1 mouse cellular context compared by ENCODE assay signal in the genomic region with DNA sequence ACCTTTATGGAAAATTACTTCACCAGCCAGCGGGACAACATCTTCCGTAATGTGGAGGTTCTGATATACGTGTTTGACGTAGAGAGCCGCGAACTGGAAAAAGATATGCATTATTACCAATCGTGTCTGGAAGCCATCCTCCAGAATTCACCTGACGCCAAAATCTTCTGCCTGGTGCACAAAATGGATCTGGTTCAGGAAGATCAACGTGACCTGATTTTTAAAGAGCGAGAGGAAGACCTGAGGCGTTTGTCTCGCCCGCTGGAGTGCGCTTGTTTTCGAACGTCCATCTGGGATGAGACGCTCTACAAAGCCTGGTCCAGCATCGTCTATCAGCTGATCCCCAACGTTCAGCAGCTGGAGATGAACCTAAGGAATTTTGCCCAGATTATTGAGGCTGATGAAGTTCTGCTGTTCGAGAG.
A peak's percentile ranks its signal among the peaks of the same experiment; 100 is the strongest.
TF ChIP-seq lines count a peak whose summit lies in the region.

No protein-coding gene starts in this region.

TF ChIP-seq in MEL, 35 proteins besides CTCF, POLR2A, EP300 and RAD21:
- TF ChIP-seq SIN3A (IDR thresholded peaks at IDR 0.05; ENCODE audit: low read length) (peak; percentile 11), ZC3H11A (IDR thresholded peaks at IDR 0.05; ENCODE audit: low read depth, low read length) (no peak)
TF ChIP-seq in MEL: peak in this region for 1.
